Mouse (Mus musculus) C2C12 (cell line): Measurements from ENCODE around the gene Smc4.

Experiments
- CEBPB ChIP-seq: IDR thresholded peaks from one replicate; pipeline ENCODE4 v1.6.1; 2011; ENCODE audit warnings: low read depth, mild to moderate bottlenecking, control low read depth, moderate library complexity
- CTCF ChIP-seq: IDR thresholded peaks from one replicate; pipeline ENCODE4 v1.5.1; 2011; ENCODE audit not compliant: control insufficient read depth, insufficient read depth, insufficient read length
- MYOD1 ChIP-seq: IDR thresholded peaks from one replicate; pipeline ENCODE4 v1.6.1; 2011; ENCODE audit warnings: low read depth; ENCODE audit not compliant: control insufficient read depth, insufficient read length
- MYOG ChIP-seq: IDR thresholded peaks from one replicate; pipeline ENCODE4 v1.6.1; 2011; ENCODE audit not compliant: control insufficient read depth, insufficient read length; ENCODE audit errors: extremely low read depth
- USF1 ChIP-seq: IDR thresholded peaks from one replicate; pipeline ENCODE4 v1.6.1; 2011; ENCODE audit warnings: low read depth, mild to moderate bottlenecking, control low read depth, moderate library complexity

DNA sequence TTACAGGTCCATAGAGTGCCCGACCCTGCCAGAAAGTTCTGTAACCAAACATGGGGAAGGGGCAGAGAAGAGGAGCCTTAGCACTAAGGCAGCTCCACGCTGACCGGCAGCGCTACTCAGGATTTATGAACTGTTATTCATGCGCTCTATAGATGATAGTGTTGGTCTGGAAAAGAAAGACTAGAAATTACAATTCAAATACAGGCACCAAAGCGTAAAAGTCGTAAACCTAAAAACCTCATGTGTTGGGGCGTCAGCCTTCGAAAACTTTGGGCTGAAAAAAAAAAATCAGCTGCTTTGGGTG lies 40.8 kb downstream of the Smc4 start:
- TF ChIP-seq CTCF (no peak), CEBPB (no peak), MYOD1 (no peak), MYOG (no peak), USF1 (no peak)
